Mouse (Mus musculus) megakaryocyte progenitor cell, adult 5-6 weeks (primary cell): ENCODE data around the gene Nefh. TPM values are rescaled to one million over a fixed set of nuclear protein-coding genes. Genes with fewer than 3 reads are reported as not detected.
A peak's percentile ranks its signal among the peaks of the same experiment; 100 is the strongest.

Source experiments
- ATAC-seq: replicated peaks from 2 replicates; pipeline ENCODE4 v1.8.0; 2016; ENCODE audit warnings: mild to moderate bottlenecking, moderate TSS enrichment, inconsistent platforms; ENCODE audit not compliant: poor library complexity
- total RNA-seq, 2 experiments: library from RNA; stranded (forward) in 1 of 2; stranded (reverse) in 1 of 2; fragments of 157-497, 149-512 nt in 1 of 2; fragments of 200-1000 nt in 1 of 2; gene quantifications; 2 replicates each; pipeline versions ENCODE4 v1.2.3 to v1.2.4; 2015 to 2017

The Nefh gene
- total RNA-seq, 2 experiments from 2014 or later: 3.5 to 8.0 TPM

GRCm38 (mm10) chr11:4953918-4954317 lies 6.1 kb upstream of the Nefh start:
- ATAC-seq: peak; percentile 72

GRCm38 (mm10) chr11:4953401-4953800 lies 5.5 kb upstream of the Nefh start:
- ATAC-seq: no peak

- no peak for ATAC-seq
Observed at GRCm38 (mm10) chr11:4949256-4950044, 1.6 kb upstream of the Nefh start.

GRCm38 (mm10) chr11:4948792-4949191 lies 928 bp upstream of the Nefh start:
- no peak for ATAC-seq

- peak; percentile 83 for ATAC-seq
Observed at GRCm38 (mm10) chr11:4946947-4947812, 684 bp downstream of the Nefh start.

- ATAC-seq: peak; percentile 41; the same call in 1 of the 2 replicates
Observed at GRCm38 (mm10) chr11:4946530-4946929, 1.3 kb downstream of the Nefh start.

- no peak for ATAC-seq
Observed at GRCm38 (mm10) chr11:4936243-4936642, 11.6 kb downstream of the Nefh start.

GRCm38 (mm10) chr11:4931009-4931601 lies 16.8 kb downstream of the Nefh start:
- no peak for ATAC-seq

- no peak for ATAC-seq
Observed at GRCm38 (mm10) chr11:4927224-4927623, 20.6 kb downstream of the Nefh start.

GRCm38 (mm10) chr11:4921751-4922150 lies 26.1 kb downstream of the Nefh start:
- no peak for ATAC-seq

GRCm38 (mm10) chr11:4921281-4921680 lies 26.6 kb downstream of the Nefh start:
- no peak for ATAC-seq

GRCm38 (mm10) chr11:4916068-4916467 lies 31.8 kb downstream of the Nefh start:
- ATAC-seq: peak; percentile 95

GRCm38 (mm10) chr11:4906231-4906630 lies 41.6 kb downstream of the Nefh start:
- ATAC-seq: no peak

- no peak for ATAC-seq
Observed at GRCm38 (mm10) chr11:4901956-4902355, 45.9 kb downstream of the Nefh start.

- ATAC-seq: peak; percentile 44; the same call in 1 of the 2 replicates
Observed at GRCm38 (mm10) chr11:4900437-4900836, 47.4 kb downstream of the Nefh start.

- peak; percentile 98 for ATAC-seq
Observed at GRCm38 (mm10) chr11:4894848-4895816, 52.7 kb downstream of the Nefh start, which contains the start of gene Thoc5. Thoc5 (plus strand) TSS chr11:4895320.
